Mouse (Mus musculus): ENCODE results near the gene Nr3c2. TPM values are rescaled to one million over a fixed set of nuclear protein-coding genes. Genes with fewer than 3 reads are reported as not detected.

The Nr3c2 gene
- polyA plus RNA-seq, 1 experiment from 2014 or later: 1.2 TPM

GRCm38 (mm10) chr8:77267941-77268405 lies 368.7 kb downstream of the Nr3c2 start:
- Histone ChIP-seq H3K36me3 (no peaks in the 10 kb centered on the region), H3K4me1 (no peaks in the 10 kb centered on the region), H3K27me3 (no peaks in the 10 kb centered on the region), H3K27ac (no peak overlapping the region), H3K4me2 (replicated peaks) (no peak overlapping the region), H3K4me3 (no peak overlapping the region), H3K9ac (no peak overlapping the region), H3K9me3 (no peaks in the 10 kb centered on the region)
- no peak for ATAC-seq (ENCODE audit: insufficient number of reproducible peaks, insufficient read depth, low FRiP score, low TSS enrichment)
- 62% methylated on average over 1 of the region's 1 CpGs for WGBS

GRCm38 (mm10) chr8:77272136-77272535 lies 372.9 kb downstream of the Nr3c2 start:
- ATAC-seq (ENCODE audit: insufficient number of reproducible peaks, insufficient read depth, low FRiP score, low TSS enrichment): no peak
- H3K4me3 ChIP-seq: no peak overlapping the region
- no peaks in the 10 kb centered on the region for H3K4me1 ChIP-seq
- WGBS: 76% methylated on average over 6 of the region's 6 CpGs
- no peak overlapping the region for H3K27ac ChIP-seq
- peaks cover 3% of the 10 kb centered on the region; the same call in 1 of the 2 replicates for H3K36me3 ChIP-seq
- H3K4me2 ChIP-seq (replicated peaks): no peak overlapping the region
- H3K9me3 ChIP-seq: no peaks in the 10 kb centered on the region
- H3K9ac ChIP-seq: no peak overlapping the region
- H3K27me3 ChIP-seq: no peaks in the 10 kb centered on the region

GRCm38 (mm10) chr8:77275571-77275970 lies 376.3 kb downstream of the Nr3c2 start:
- Histone ChIP-seq H3K4me1 (no peaks in the 10 kb centered on the region), H3K36me3 (peaks cover 3% of the 10 kb centered on the region; the same call in 1 of the 2 replicates), H3K27ac (no peak overlapping the region), H3K27me3 (no peaks in the 10 kb centered on the region), H3K4me2 (replicated peaks) (no peak overlapping the region), H3K4me3 (no peak overlapping the region), H3K9me3 (no peaks in the 10 kb centered on the region), H3K9ac (no peak overlapping the region)
- no peak for ATAC-seq (ENCODE audit: insufficient number of reproducible peaks, insufficient read depth, low FRiP score, low TSS enrichment)
- WGBS: 88% methylated on average over 5 of the region's 5 CpGs

GRCm38 (mm10) chr8:77276827-77277226 lies 377.6 kb downstream of the Nr3c2 start:
- Histone ChIP-seq H3K4me1 (no peaks in the 10 kb centered on the region), H3K4me2 (replicated peaks) (no peak overlapping the region), H3K4me3 (no peak overlapping the region), H3K27me3 (no peaks in the 10 kb centered on the region), H3K9ac (no peak overlapping the region), H3K36me3 (peaks cover 3% of the 10 kb centered on the region; the same call in 1 of the 2 replicates), H3K9me3 (no peaks in the 10 kb centered on the region), H3K27ac (no peak overlapping the region)
- WGBS: 87% methylated on average over 10 of the region's 10 CpGs
- no peak for ATAC-seq (ENCODE audit: insufficient number of reproducible peaks, insufficient read depth, low FRiP score, low TSS enrichment)

- Histone ChIP-seq H3K9me3 (no peaks in the 10 kb centered on the region), H3K27ac (no peak overlapping the region), H3K4me1 (no peaks in the 10 kb centered on the region), H3K9ac (no peak overlapping the region), H3K4me2 (replicated peaks) (no peak overlapping the region), H3K4me3 (no peak overlapping the region), H3K36me3 (peaks cover 3% of the 10 kb centered on the region; the same call in 1 of the 2 replicates), H3K27me3 (no peaks in the 10 kb centered on the region)
- 95% methylated on average over 4 of the region's 4 CpGs for WGBS
- ATAC-seq (ENCODE audit: insufficient number of reproducible peaks, insufficient read depth, low FRiP score, low TSS enrichment): no peak
These were observed 379.0 kb downstream of the Nr3c2 start for GRCm38 (mm10) chr8:77278246-77278645.

- no peaks in the 10 kb centered on the region for H3K9me3 ChIP-seq
- WGBS: 28% methylated on average over 3 of the region's 3 CpGs
- H3K27ac ChIP-seq: no peak overlapping the region
- H3K4me1 ChIP-seq: no peaks in the 10 kb centered on the region
- H3K4me3 ChIP-seq: no peak overlapping the region
- no peaks in the 10 kb centered on the region for H3K27me3 ChIP-seq
- no peak for ATAC-seq (ENCODE audit: insufficient number of reproducible peaks, insufficient read depth, low FRiP score, low TSS enrichment)
- H3K9ac ChIP-seq: no peak overlapping the region
- peaks cover 3% of the 10 kb centered on the region; the same call in 1 of the 2 replicates for H3K36me3 ChIP-seq
- H3K4me2 ChIP-seq (replicated peaks): no peak overlapping the region
These were observed 380.7 kb downstream of the Nr3c2 start for GRCm38 (mm10) chr8:77279977-77280376.

GRCm38 (mm10) chr8:77282605-77283236 lies 383.5 kb downstream of the Nr3c2 start:
- Histone ChIP-seq H3K4me3 (no peak overlapping the region), H3K9ac (no peak overlapping the region), H3K4me1 (no peaks in the 10 kb centered on the region), H3K4me2 (replicated peaks) (no peak overlapping the region), H3K27me3 (no peaks in the 10 kb centered on the region), H3K27ac (no peak overlapping the region), H3K9me3 (no peaks in the 10 kb centered on the region), H3K36me3 (no peaks in the 10 kb centered on the region)
- 84% methylated on average over 7 of the region's 7 CpGs for whole genome bisulfite sequencing
- ATAC-seq (ENCODE audit: insufficient number of reproducible peaks, insufficient read depth, low FRiP score, low TSS enrichment): no peak

- no peak overlapping the region for H3K9ac ChIP-seq
- H3K36me3 ChIP-seq: no peaks in the 10 kb centered on the region
- H3K4me1 ChIP-seq: no peaks in the 10 kb centered on the region
- no peak overlapping the region for H3K4me3 ChIP-seq
- no peak overlapping the region for H3K27ac ChIP-seq
- no peak overlapping the region for H3K4me2 ChIP-seq (replicated peaks)
- no peaks in the 10 kb centered on the region for H3K27me3 ChIP-seq
- ATAC-seq (ENCODE audit: insufficient number of reproducible peaks, insufficient read depth, low FRiP score, low TSS enrichment): no peak
- 81% methylated on average over 3 of the region's 3 CpGs for WGBS
- H3K9me3 ChIP-seq: no peaks in the 10 kb centered on the region
These were observed 385.2 kb downstream of the Nr3c2 start for GRCm38 (mm10) chr8:77284473-77284872.

- Histone ChIP-seq H3K4me3 (no peak overlapping the region), H3K9ac (no peak overlapping the region), H3K4me2 (replicated peaks) (no peak overlapping the region), H3K36me3 (no peaks in the 10 kb centered on the region), H3K27me3 (no peaks in the 10 kb centered on the region), H3K9me3 (no peaks in the 10 kb centered on the region), H3K4me1 (no peaks in the 10 kb centered on the region), H3K27ac (no peak overlapping the region)
- 60% methylated on average over 3 of the region's 3 CpGs for WGBS
- no peak for ATAC-seq (ENCODE audit: insufficient number of reproducible peaks, insufficient read depth, low FRiP score, low TSS enrichment)
These were observed 388.8 kb downstream of the Nr3c2 start for GRCm38 (mm10) chr8:77288065-77288464.

- no peaks in the 10 kb centered on the region for H3K9me3 ChIP-seq
- no peak overlapping the region for H3K27ac ChIP-seq
- no peak overlapping the region for H3K4me2 ChIP-seq (replicated peaks)
- no peaks in the 10 kb centered on the region for H3K27me3 ChIP-seq
- 95% methylated on average over 12 of the region's 12 CpGs for WGBS
- no peaks in the 10 kb centered on the region for H3K4me1 ChIP-seq
- H3K4me3 ChIP-seq: no peak overlapping the region
- H3K36me3 ChIP-seq: no peaks in the 10 kb centered on the region
- H3K9ac ChIP-seq: no peak overlapping the region
- ATAC-seq (ENCODE audit: insufficient number of reproducible peaks, insufficient read depth, low FRiP score, low TSS enrichment): no peak
These were observed 389.2 kb downstream of the Nr3c2 start for GRCm38 (mm10) chr8:77288492-77288891.

- no peaks in the 10 kb centered on the region for H3K36me3 ChIP-seq
- H3K4me1 ChIP-seq: no peaks in the 10 kb centered on the region
- H3K9me3 ChIP-seq: peaks cover 4% of the 10 kb centered on the region; the same call in 1 of the 2 replicates
- ATAC-seq (ENCODE audit: insufficient number of reproducible peaks, insufficient read depth, low FRiP score, low TSS enrichment): no peak
- no peak overlapping the region for H3K27ac ChIP-seq
- H3K9ac ChIP-seq: no peak overlapping the region
- no peak overlapping the region for H3K4me2 ChIP-seq (replicated peaks)
- 72% methylated on average over 4 of the region's 4 CpGs for WGBS
- no peaks in the 10 kb centered on the region for H3K27me3 ChIP-seq
- H3K4me3 ChIP-seq: no peak overlapping the region
These were observed 392.9 kb downstream of the Nr3c2 start for GRCm38 (mm10) chr8:77292120-77292519.

GRCm38 (mm10) chr8:77292649-77293048 lies 393.4 kb downstream of the Nr3c2 start:
- Histone ChIP-seq H3K27ac (no peak overlapping the region), H3K36me3 (no peaks in the 10 kb centered on the region), H3K4me2 (replicated peaks) (no peak overlapping the region), H3K9ac (no peak overlapping the region), H3K27me3 (no peaks in the 10 kb centered on the region), H3K9me3 (peaks cover 4% of the 10 kb centered on the region; the same call in 1 of the 2 replicates), H3K4me1 (no peaks in the 10 kb centered on the region), H3K4me3 (no peak overlapping the region)
- 75% methylated on average over 11 of the region's 11 CpGs for WGBS
- no peak for ATAC-seq (ENCODE audit: insufficient number of reproducible peaks, insufficient read depth, low FRiP score, low TSS enrichment)
